Mouse (Mus musculus) cerebellum, adult 2 months (tissue): ENCODE data around the gene Dnajb13.

Source experiments
- CTCF ChIP-seq: fragments of 200-500 bp; IDR thresholded peaks from 2 replicates; pipeline ENCODE4 v1.5.1; 2011; ENCODE audit warnings: low read depth, mild to moderate bottlenecking, control low read depth, low read length, moderate library complexity, borderline replicate concordance; ENCODE audit not compliant: insufficient read depth
- POLR2A ChIP-seq: fragments of 200-500 bp; IDR thresholded peaks from 2 replicates; pipeline ENCODE4 v1.6.1; 2011; ENCODE audit warnings: low read length, control low read depth, borderline replicate concordance; ENCODE audit not compliant: insufficient read depth

DNA sequence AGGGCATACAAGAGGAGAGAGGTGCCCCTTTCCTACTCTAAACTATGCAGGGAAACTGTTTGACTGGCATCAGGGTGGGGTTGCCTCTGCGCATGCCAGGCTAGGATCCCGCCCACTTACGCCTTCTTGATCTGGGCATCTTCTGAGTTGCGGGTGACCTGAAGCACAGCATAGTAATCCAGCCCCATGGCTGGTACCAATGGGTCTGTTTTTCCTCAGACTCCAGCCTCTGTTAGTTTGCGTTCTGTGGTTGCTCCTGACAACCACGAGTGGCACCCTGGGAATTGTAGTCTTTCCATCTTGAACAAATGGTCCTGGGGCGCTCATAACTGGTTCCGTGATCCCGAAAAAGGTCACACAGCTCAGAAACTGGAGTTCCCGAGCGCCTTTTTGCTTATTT is at the start of gene Dnajb13:
- TF ChIP-seq POLR2A (no peak), CTCF (no peak)
